Mouse (Mus musculus): ENCODE results near the gene Mkrn2. TPM values are rescaled to one million over a fixed set of nuclear protein-coding genes. Genes with fewer than 3 reads are reported as not detected.

The Mkrn2 gene
- total RNA-seq (2014; rRNA removed) (19.1 and 26.1 TPM in 2 replicates), polyA plus RNA-seq (2015; fragmentation: Nextera tagmentation; extraction: Ambion mirVana) (34.4 and 41.4 TPM in 2 replicates)

GRCm38 (mm10) chr6:115601715-115602523 lies at the start of gene Mkrn2:
TSS of gene Mkrn2 (plus strand) at chr6:115601902.
- whole genome bisulfite sequencing = under 1% methylated on average over 51 of the region's 61 CpGs
- peaks cover 4% of the 10 kb centered on the region; the same call in 1 of the 2 replicates for H3K36me3 ChIP-seq (ENCODE audit: insufficient read depth, low read length)
- H3K27me3 ChIP-seq (ENCODE audit: insufficient read depth, low read length) = no peaks in the 10 kb centered on the region
- peak within 1 kb of the TSS; percentile 85 for H3K27ac ChIP-seq (ENCODE audit: low read depth, low read length)
- peaks cover 5% of the 10 kb centered on the region; the same call in 1 of the 2 replicates for H3K4me1 ChIP-seq (ENCODE audit: insufficient read depth, low read length)
- peak; percentile 95 for ATAC-seq (ENCODE audit: low FRiP score)
- peak within 1 kb of the TSS; percentile 84 for H3K4me3 ChIP-seq (ENCODE audit: low read depth, low read length)
- H3K9ac ChIP-seq (replicated peaks; ENCODE audit: low read length, poor library complexity, severe bottlenecking) = peak within 1 kb of the TSS; percentile 93
- peak; percentile 91 for DNase-seq (ENCODE audit: low spot score)
- no peak for TF ChIP-seq CTCF (IDR thresholded peaks at IDR 0.05)
- peak within 1 kb of the TSS; percentile 62 for H3K4me2 ChIP-seq (ENCODE audit: low read depth, low read length, poor library complexity, severe bottlenecking)
- H3K9me3 ChIP-seq (ENCODE audit: low read length) = no peaks in the 10 kb centered on the region

GRCm38 (mm10) chr6:115555485-115555884 lies 46.2 kb upstream of the Mkrn2 start:
- Histone ChIP-seq H3K4me2 (ENCODE audit: low read depth, low read length, poor library complexity, severe bottlenecking) (no peak overlapping the region), H3K4me1 (ENCODE audit: insufficient read depth, low read length) (no peaks in the 10 kb centered on the region), H3K27ac (ENCODE audit: low read depth, low read length) (no peak overlapping the region), H3K9me3 (ENCODE audit: low read length) (no peaks in the 10 kb centered on the region), H3K27me3 (ENCODE audit: insufficient read depth, low read length) (no peaks in the 10 kb centered on the region), H3K36me3 (ENCODE audit: insufficient read depth, low read length) (peaks cover 56% of the 10 kb centered on the region), H3K9ac (replicated peaks; ENCODE audit: low read length, poor library complexity, severe bottlenecking) (no peak overlapping the region), H3K4me3 (ENCODE audit: low read depth, low read length) (no peak overlapping the region)
- no peak for ATAC-seq (ENCODE audit: low FRiP score)
- DNase-seq (ENCODE audit: low spot score) = no peak
- TF ChIP-seq CTCF (IDR thresholded peaks at IDR 0.05) = peak; percentile 36
- WGBS = 82% methylated on average over 5 of the region's 5 CpGs

GRCm38 (mm10) chr6:115558176-115558575 lies 43.5 kb upstream of the Mkrn2 start:
- no peak overlapping the region for H3K4me2 ChIP-seq (ENCODE audit: low read depth, low read length, poor library complexity, severe bottlenecking)
- no peaks in the 10 kb centered on the region for H3K27me3 ChIP-seq (ENCODE audit: insufficient read depth, low read length)
- no peak overlapping the region for H3K9ac ChIP-seq (replicated peaks; ENCODE audit: low read length, poor library complexity, severe bottlenecking)
- TF ChIP-seq CTCF (IDR thresholded peaks at IDR 0.05) = no peak
- peaks cover 54% of the 10 kb centered on the region for H3K36me3 ChIP-seq (ENCODE audit: insufficient read depth, low read length)
- ATAC-seq (ENCODE audit: low FRiP score) = no peak
- H3K4me1 ChIP-seq (ENCODE audit: insufficient read depth, low read length) = no peaks in the 10 kb centered on the region
- H3K9me3 ChIP-seq (ENCODE audit: low read length) = no peaks in the 10 kb centered on the region
- no peak for DNase-seq (ENCODE audit: low spot score)
- H3K27ac ChIP-seq (ENCODE audit: low read depth, low read length) = no peak overlapping the region
- H3K4me3 ChIP-seq (ENCODE audit: low read depth, low read length) = no peak overlapping the region
- WGBS = 97% methylated on average over 2 of the region's 2 CpGs

GRCm38 (mm10) chr6:115559651-115560632 lies 41.8 kb upstream of the Mkrn2 start:
- ATAC-seq (ENCODE audit: low FRiP score) (no peak), DNase-seq (ENCODE audit: low spot score) (no peak)
- no peak overlapping the region for H3K4me2 ChIP-seq (ENCODE audit: low read depth, low read length, poor library complexity, severe bottlenecking)
- no peaks in the 10 kb centered on the region for H3K27me3 ChIP-seq (ENCODE audit: insufficient read depth, low read length)
- WGBS = 92% methylated on average over 21 of the region's 21 CpGs
- peaks cover 52% of the 10 kb centered on the region for H3K36me3 ChIP-seq (ENCODE audit: insufficient read depth, low read length)
- no peak overlapping the region for H3K4me3 ChIP-seq (ENCODE audit: low read depth, low read length)
- H3K9me3 ChIP-seq (ENCODE audit: low read length) = no peaks in the 10 kb centered on the region
- H3K4me1 ChIP-seq (ENCODE audit: insufficient read depth, low read length) = no peaks in the 10 kb centered on the region
- no peak overlapping the region for H3K27ac ChIP-seq (ENCODE audit: low read depth, low read length)
- no peak overlapping the region for H3K9ac ChIP-seq (replicated peaks; ENCODE audit: low read length, poor library complexity, severe bottlenecking)
- TF ChIP-seq CTCF (IDR thresholded peaks at IDR 0.05) = no peak

GRCm38 (mm10) chr6:115565479-115566045 lies 36.1 kb upstream of the Mkrn2 start:
- no peak for ATAC-seq (ENCODE audit: low FRiP score)
- Histone ChIP-seq H3K27me3 (ENCODE audit: insufficient read depth, low read length) (no peaks in the 10 kb centered on the region), H3K9me3 (ENCODE audit: low read length) (no peaks in the 10 kb centered on the region), H3K4me2 (ENCODE audit: low read depth, low read length, poor library complexity, severe bottlenecking) (no peak overlapping the region), H3K36me3 (ENCODE audit: insufficient read depth, low read length) (peaks cover 65% of the 10 kb centered on the region), H3K4me3 (ENCODE audit: low read depth, low read length) (no peak overlapping the region), H3K9ac (replicated peaks; ENCODE audit: low read length, poor library complexity, severe bottlenecking) (no peak overlapping the region), H3K27ac (ENCODE audit: low read depth, low read length) (no peak overlapping the region), H3K4me1 (ENCODE audit: insufficient read depth, low read length) (no peaks in the 10 kb centered on the region)
- no peak for DNase-seq (ENCODE audit: low spot score)
- WGBS = 94% methylated on average over 6 of the region's 6 CpGs
- no peak for TF ChIP-seq CTCF (IDR thresholded peaks at IDR 0.05)

Measured in midbrain, postnatal 0 days (tissue).